Mouse (Mus musculus): ENCODE data around the gene Misp.

DNA sequence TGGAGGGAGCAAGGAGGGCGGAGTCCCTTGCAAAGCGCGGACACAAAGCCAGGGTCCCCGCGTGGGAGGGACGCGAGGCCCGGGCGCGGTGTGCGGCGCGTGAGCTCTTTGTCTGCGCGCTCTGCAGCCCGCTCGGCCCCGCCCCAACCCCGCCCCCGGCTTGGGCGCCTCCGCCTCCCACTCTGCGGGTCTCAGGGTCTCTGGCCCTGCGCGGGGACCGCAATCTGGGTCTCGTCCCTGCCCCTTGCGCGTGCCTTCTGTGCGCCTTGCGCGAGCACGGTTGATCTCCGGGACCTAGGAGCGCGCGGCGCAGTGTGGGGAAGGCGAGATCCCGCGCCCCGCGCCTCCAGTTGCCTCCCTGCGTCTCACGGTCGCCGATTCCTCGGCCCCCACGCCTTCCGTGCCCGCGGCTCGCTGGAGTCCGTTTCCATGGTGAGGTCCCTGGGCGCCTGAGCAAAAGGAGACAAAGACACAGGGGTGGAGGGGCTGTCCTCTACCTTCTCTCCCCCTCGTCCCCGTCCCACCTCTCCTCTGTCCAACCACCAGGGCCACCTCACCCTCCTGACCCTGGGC is 53.6 kb downstream of the Misp start, which contains the start of the genes Prtn3 and Plppr3:
- TF ChIP-seq CTCF (IDR thresholded peaks at IDR 0.05; ENCODE audit: borderline replicate concordance, insufficient read depth, low read depth, low read length) (no peak), POLR2A (IDR thresholded peaks at IDR 0.05; ENCODE audit: borderline replicate concordance, insufficient read depth, low read length) (no peak)

All from cerebellum, adult 2 months (tissue).